Mouse (Mus musculus) limb, embryonic 14.5 days (tissue): ENCODE data around the gene Rrp1b. TPM values are rescaled to one million over a fixed set of nuclear protein-coding genes. Genes with fewer than 3 reads are reported as not detected.
"Not testable (repeated sequence)": the region's sequence is repeated elsewhere in the genome, so short reads cannot be mapped to it uniquely, and the experiment has no call there.

Experiments
- ATAC-seq: fragments of 200-750 bp; cut with Nextera tagmentation; 2 replicates; pipeline ENCODE4 v1.8.0; 2017; ENCODE audit warnings: low read depth, moderate number of reproducible peaks, moderate TSS enrichment; ENCODE audit not compliant: low FRiP score
- DNase-seq: peaks from one replicate; pipeline ENCODE4 v3.0.0-alpha.2; 2015; ENCODE audit warnings: low spot score
- H3K27ac ChIP-seq: fragments of 300-500 bp; sonication (generic); replicated peaks from 2 replicates; pipeline ENCODE4 v1.5.1; 2014; ENCODE audit warnings: low read depth, mild to moderate bottlenecking, low read length, moderate library complexity, mixed read lengths
- H3K27me3 ChIP-seq: fragments of 300-500 bp; sonication (generic); 2 replicates; pipeline ENCODE4 v1.6.1; 2014; ENCODE audit warnings: low read length, mixed read lengths; ENCODE audit not compliant: control insufficient read depth, insufficient read depth
- H3K36me3 ChIP-seq: fragments of 300-500 bp; sonication (generic); 2 replicates; pipeline ENCODE4 v1.6.1; 2014; ENCODE audit warnings: mild to moderate bottlenecking, low read length, moderate library complexity, mixed read lengths; ENCODE audit not compliant: control insufficient read depth, insufficient read depth
- H3K4me1 ChIP-seq: fragments of 300-500 bp; sonication (generic); 2 replicates; pipeline ENCODE4 v1.6.1; 2014; ENCODE audit warnings: antibody characterized with exemption, low read length, mixed read lengths; ENCODE audit not compliant: control insufficient read depth, insufficient read depth
- H3K4me2 ChIP-seq: fragments of 300-500 bp; sonication (generic); replicated peaks from 2 replicates; pipeline ENCODE4 v1.6.1; 2014; ENCODE audit warnings: low read depth, mild to moderate bottlenecking, low read length, moderate library complexity; ENCODE audit not compliant: severe bottlenecking
- H3K4me3 ChIP-seq: fragments of 300-500 bp; sonication (generic); replicated peaks from 2 replicates; pipeline ENCODE4 v1.5.1; 2014; ENCODE audit warnings: low read length
- H3K9ac ChIP-seq: fragments of 300-500 bp; sonication (generic); 2 replicates; pipeline ENCODE4 v1.6.1; 2014; ENCODE audit warnings: mild to moderate bottlenecking, low read depth, low read length, moderate library complexity; ENCODE audit not compliant: severe bottlenecking
- H3K9me3 ChIP-seq: fragments of 300-500 bp; sonication (generic); 2 replicates; pipeline ENCODE4 v1.6.1; 2016; ENCODE audit warnings: low read length; ENCODE audit not compliant: control insufficient read depth
- POLR2A ChIP-seq: fragments of 200-500 bp; IDR thresholded peaks from 2 replicates; pipeline ENCODE4 v1.8.0; 2012; ENCODE audit warnings: inconsistent platforms, mild to moderate bottlenecking, moderate library complexity, borderline replicate concordance; ENCODE audit not compliant: insufficient read depth, insufficient read length; ENCODE audit errors: extremely low read depth
- WGBS: fragments of 180-500 bp; shearing (Covaris S2); extraction: QIAGEN DNeasy Blood & Tissue Kit; methylation state at CpG from one replicate; pipeline ENCODE4 v1.1.7; 2014; 5-methylcytosine and 5-hydroxymethylcytosine counted together
- polyA plus RNA-seq, 2 experiments: library from polyadenylated mRNA; depleted of rRNA in 1 of 2; stranded (reverse) in 1 of 2; unstranded in 1 of 2; fragments of >200 nt; fragmentation: Nextera tagmentation in 1 of 2; extraction: Ambion mirVana in 1 of 2; gene quantifications; 2 replicates each; pipeline versions ENCODE4 v1.2.1 to v1.2.3; 2012 to 2014

Rrp1b gene
- polyA plus RNA-seq, 2 experiments, result 36.2 to 57.4 TPM

- ATAC-seq (no peak), DNase-seq (no peak)
- 94% methylated on average over 2 of the region's 2 CpGs for WGBS
- no peak for TF ChIP-seq POLR2A
- H3K27me3 ChIP-seq, result no peaks in the 10 kb centered on the region
- no peak overlapping the region for H3K9ac ChIP-seq
- no peaks in the 10 kb centered on the region for H3K9me3 ChIP-seq
- H3K4me3 ChIP-seq, result no peak overlapping the region
- H3K4me2 ChIP-seq, result no peak overlapping the region
- H3K4me1 ChIP-seq, result no peaks in the 10 kb centered on the region
- peaks cover 91% of the 10 kb centered on the region for H3K36me3 ChIP-seq
- H3K27ac ChIP-seq, result no peak overlapping the region
These were observed 21.9 kb downstream of the Rrp1b start for GRCm38 (mm10) chr17:32057843-32058242.

- 93% methylated on average over 2 of the region's 2 CpGs for WGBS
These were observed 23.2 kb downstream of the Rrp1b start for GRCm38 (mm10) chr17:32059084-32059483.

GRCm38 (mm10) chr17:32061219-32061618 lies 25.3 kb downstream of the Rrp1b start:
- peaks cover 58% of the 10 kb centered on the region for H3K36me3 ChIP-seq
- no peak for DNase-seq
- H3K4me3 ChIP-seq, result no peak overlapping the region
- ATAC-seq, result no peak
- no peak overlapping the region for H3K9ac ChIP-seq
- H3K4me2 ChIP-seq, result no peak overlapping the region
- no peaks in the 10 kb centered on the region for H3K9me3 ChIP-seq
- H3K4me1 ChIP-seq, result no peaks in the 10 kb centered on the region
- WGBS, result 97% methylated on average over 14 of the region's 14 CpGs
- H3K27me3 ChIP-seq, result no peaks in the 10 kb centered on the region
- no peak overlapping the region for H3K27ac ChIP-seq
- TF ChIP-seq POLR2A, result no peak

More at GRCm38 (mm10) chr17:32059084-32059483, 23.2 kb downstream of the Rrp1b start:
- no peak for TF ChIP-seq POLR2A
- H3K4me3 ChIP-seq, result no peak overlapping the region
- no peak overlapping the region for H3K4me2 ChIP-seq
- ATAC-seq, result no peak
- no peak for DNase-seq
- peaks cover 79% of the 10 kb centered on the region for H3K36me3 ChIP-seq
- no peak overlapping the region for H3K9ac ChIP-seq
- no peaks in the 10 kb centered on the region for H3K27me3 ChIP-seq
- H3K9me3 ChIP-seq, result no peaks in the 10 kb centered on the region
- no peak overlapping the region for H3K27ac ChIP-seq
- no peaks in the 10 kb centered on the region for H3K4me1 ChIP-seq

- no peak overlapping the region for H3K4me2 ChIP-seq
- WGBS, result 69% methylated on average over 2 of the region's 2 CpGs
- DNase-seq (no peak), ATAC-seq (no peak)
- H3K4me3 ChIP-seq, result no peak overlapping the region
- H3K9me3 ChIP-seq, result no peaks in the 10 kb centered on the region
- TF ChIP-seq POLR2A, result no peak
- H3K27ac ChIP-seq, result no peak overlapping the region
- H3K27me3 ChIP-seq, result no peaks in the 10 kb centered on the region
- H3K9ac ChIP-seq, result no peak overlapping the region
- no peaks in the 10 kb centered on the region for H3K4me1 ChIP-seq
- H3K36me3 ChIP-seq, result peaks cover 34% of the 10 kb centered on the region
These were observed 27.8 kb downstream of the Rrp1b start for GRCm38 (mm10) chr17:32063654-32064053.

- not testable (repeated sequence) for H3K9ac ChIP-seq, DNase-seq, H3K4me2 ChIP-seq, H3K27ac ChIP-seq, H3K9me3 ChIP-seq, H3K4me1 ChIP-seq, ATAC-seq, H3K4me3 ChIP-seq, H3K27me3 ChIP-seq
- WGBS, result 80% methylated on average over 8 of the region's 8 CpGs
- H3K36me3 ChIP-seq, result peaks cover 23% of the 10 kb centered on the region
These were observed 28.9 kb downstream of the Rrp1b start for GRCm38 (mm10) chr17:32064762-32065161.

GRCm38 (mm10) chr17:32067541-32067940 lies 31.6 kb downstream of the Rrp1b start:
- ATAC-seq, result no peak
- H3K4me3 ChIP-seq, result no peak overlapping the region
- no peaks in the 10 kb centered on the region for H3K27me3 ChIP-seq
- WGBS, result 78% methylated on average over 9 of the region's 9 CpGs
- no peak overlapping the region for H3K4me2 ChIP-seq
- no peak for TF ChIP-seq POLR2A
- H3K9me3 ChIP-seq, result peaks cover 6% of the 10 kb centered on the region; the same call in 1 of the 2 replicates
- no peak for DNase-seq
- no peak overlapping the region for H3K27ac ChIP-seq
- no peaks in the 10 kb centered on the region for H3K36me3 ChIP-seq
- H3K4me1 ChIP-seq, result no peaks in the 10 kb centered on the region
- no peak overlapping the region for H3K9ac ChIP-seq
